Mouse (Mus musculus): Measurements from ENCODE around the gene Mllt1. TPM values are rescaled to one million over a fixed set of nuclear protein-coding genes. Genes with fewer than 3 reads are reported as not detected.

Gene Mllt1
- polyA plus RNA-seq, 1 experiment = 28.5 TPM

- H3K4me2 ChIP-seq (ENCODE audit: low read depth) = no peak overlapping the region
- TF ChIP-seq MYOD1 (IDR thresholded peaks at IDR 0.05; ENCODE audit: control insufficient read depth in 1 of 3, insufficient read length in 2 of 3, low read depth in 2 of 3) (no peak), SRF (IDR thresholded peaks at IDR 0.05; ENCODE audit: control insufficient read depth, insufficient read length, low read depth) (no peak), USF1 (IDR thresholded peaks at IDR 0.05; ENCODE audit: low read depth) (no peak), MAX (IDR thresholded peaks at IDR 0.05; ENCODE audit: low read depth) (no peak), E2F4 (IDR thresholded peaks at IDR 0.05; ENCODE audit: insufficient read depth) (no peak), POLR2AphosphoS2 (IDR thresholded peaks at IDR 0.05; ENCODE audit: insufficient read length, low read depth) (no peak), POLR2A (IDR thresholded peaks at IDR 0.05; ENCODE audit: insufficient read length, low read depth) (no peak), MYOG (IDR thresholded peaks at IDR 0.05; ENCODE audit: control insufficient read depth in 1 of 3, insufficient read depth in 1 of 3, insufficient read length in 2 of 3, low read depth in 2 of 3) (no peak), CEBPB (IDR thresholded peaks at IDR 0.05; ENCODE audit: insufficient read depth, poor library complexity, severe bottlenecking) (no peak), TCF12 (IDR thresholded peaks at IDR 0.05; ENCODE audit: insufficient read depth, poor library complexity, severe bottlenecking) (no peak), REST (IDR thresholded peaks at IDR 0.05; ENCODE audit: insufficient read depth, insufficient read length) (no peak), TCF3 (IDR thresholded peaks at IDR 0.05; ENCODE audit: insufficient read length, low read depth) (no peak)
- H3K4me3 ChIP-seq = no peak overlapping the region
- no peak overlapping the region for H3ac ChIP-seq (ENCODE audit: control insufficient read depth, insufficient read length)
- no peaks in the 10 kb centered on the region for H3K27me3 ChIP-seq (ENCODE audit: control insufficient read depth, insufficient read depth, insufficient read length)
- no peaks in the 10 kb centered on the region for H3K79me2 ChIP-seq (ENCODE audit: control insufficient read depth, insufficient read depth)
- H3K36me3 ChIP-seq (ENCODE audit: control insufficient read depth, insufficient read depth) = peaks cover 3% of the 10 kb centered on the region
These were observed 28.1 kb downstream of the Mllt1 start for GRCm38 (mm10) chr17:56907096-56907495.

- Histone ChIP-seq H3K27me3 (ENCODE audit: control insufficient read depth, insufficient read depth, insufficient read length) (no peaks in the 10 kb centered on the region), H3K36me3 (ENCODE audit: control insufficient read depth, insufficient read depth) (peaks cover 3% of the 10 kb centered on the region), H3ac (ENCODE audit: control insufficient read depth, insufficient read length) (no peak overlapping the region), H3K4me3 (no peak overlapping the region), H3K79me2 (ENCODE audit: control insufficient read depth, insufficient read depth) (no peaks in the 10 kb centered on the region), H3K4me2 (ENCODE audit: low read depth) (no peak overlapping the region)
- no peak for TF ChIP-seq MYOD1 (IDR thresholded peaks at IDR 0.05; ENCODE audit: control insufficient read depth in 1 of 3, insufficient read length in 2 of 3, low read depth in 2 of 3)
- no peak for TF ChIP-seq POLR2A (IDR thresholded peaks at IDR 0.05; ENCODE audit: insufficient read length, low read depth)
- no peak for TF ChIP-seq MYOG (IDR thresholded peaks at IDR 0.05; ENCODE audit: control insufficient read depth in 1 of 3, insufficient read depth in 1 of 3, insufficient read length in 2 of 3, low read depth in 2 of 3)
- no peak for TF ChIP-seq TCF12 (IDR thresholded peaks at IDR 0.05; ENCODE audit: insufficient read depth, poor library complexity, severe bottlenecking)
- TF ChIP-seq MAX (IDR thresholded peaks at IDR 0.05; ENCODE audit: low read depth) = no peak
- TF ChIP-seq SRF (IDR thresholded peaks at IDR 0.05; ENCODE audit: control insufficient read depth, insufficient read length, low read depth) = no peak
These were observed 29.0 kb downstream of the Mllt1 start for GRCm38 (mm10) chr17:56906166-56906565.

GRCm38 (mm10) chr17:56902698-56903097 lies 32.5 kb downstream of the Mllt1 start:
- Histone ChIP-seq H3K4me2 (ENCODE audit: low read depth) (no peak overlapping the region), H3K4me3 (no peak overlapping the region), H3K36me3 (ENCODE audit: control insufficient read depth, insufficient read depth) (no peaks in the 10 kb centered on the region), H3ac (ENCODE audit: control insufficient read depth, insufficient read length) (no peak overlapping the region), H3K27me3 (ENCODE audit: control insufficient read depth, insufficient read depth, insufficient read length) (no peaks in the 10 kb centered on the region), H3K79me2 (ENCODE audit: control insufficient read depth, insufficient read depth) (no peaks in the 10 kb centered on the region)
- TF ChIP-seq MYOG (IDR thresholded peaks at IDR 0.05; ENCODE audit: control insufficient read depth in 1 of 3, insufficient read depth in 1 of 3, insufficient read length in 2 of 3, low read depth in 2 of 3) = no peak

GRCm38 (mm10) chr17:56897630-56898195 lies 37.5 kb downstream of the Mllt1 start:
- H3K4me2 ChIP-seq (ENCODE audit: low read depth) = no peak overlapping the region
- TF ChIP-seq MYOD1 (IDR thresholded peaks at IDR 0.05; ENCODE audit: control insufficient read depth in 1 of 3, insufficient read length in 2 of 3, low read depth in 2 of 3) (peak in 2 of 3 experiments; percentile 55 to 73), TCF3 (IDR thresholded peaks at IDR 0.05; ENCODE audit: insufficient read length, low read depth) (no peak), USF1 (IDR thresholded peaks at IDR 0.05; ENCODE audit: low read depth) (no peak), SRF (IDR thresholded peaks at IDR 0.05; ENCODE audit: control insufficient read depth, insufficient read length, low read depth) (peak; percentile 61), POLR2A (IDR thresholded peaks at IDR 0.05; ENCODE audit: insufficient read length, low read depth) (no peak), E2F4 (IDR thresholded peaks at IDR 0.05; ENCODE audit: insufficient read depth) (no peak), CEBPB (IDR thresholded peaks at IDR 0.05; ENCODE audit: insufficient read depth, poor library complexity, severe bottlenecking) (no peak), REST (IDR thresholded peaks at IDR 0.05; ENCODE audit: insufficient read depth, insufficient read length) (no peak), MYOG (IDR thresholded peaks at IDR 0.05; ENCODE audit: control insufficient read depth in 1 of 3, insufficient read depth in 1 of 3, insufficient read length in 2 of 3, low read depth in 2 of 3) (peak in 2 of 3 experiments; percentile 67 to 68), TCF12 (IDR thresholded peaks at IDR 0.05; ENCODE audit: insufficient read depth, poor library complexity, severe bottlenecking) (no peak), POLR2AphosphoS2 (IDR thresholded peaks at IDR 0.05; ENCODE audit: insufficient read length, low read depth) (no peak), MAX (IDR thresholded peaks at IDR 0.05; ENCODE audit: low read depth) (no peak)
- H3K4me3 ChIP-seq = no peak overlapping the region
- no peaks in the 10 kb centered on the region for H3K79me2 ChIP-seq (ENCODE audit: control insufficient read depth, insufficient read depth)
- no peaks in the 10 kb centered on the region for H3K36me3 ChIP-seq (ENCODE audit: control insufficient read depth, insufficient read depth)
- H3K27me3 ChIP-seq (ENCODE audit: control insufficient read depth, insufficient read depth, insufficient read length) = no peaks in the 10 kb centered on the region
- H3ac ChIP-seq (ENCODE audit: control insufficient read depth, insufficient read length) = no peak overlapping the region

- no peak overlapping the region for H3ac ChIP-seq (ENCODE audit: control insufficient read depth, insufficient read length)
- no peaks in the 10 kb centered on the region for H3K27me3 ChIP-seq (ENCODE audit: control insufficient read depth, insufficient read depth, insufficient read length)
- H3K4me3 ChIP-seq = no peak overlapping the region
- TF ChIP-seq E2F4 (IDR thresholded peaks at IDR 0.05; ENCODE audit: insufficient read depth) (no peak), POLR2AphosphoS2 (IDR thresholded peaks at IDR 0.05; ENCODE audit: insufficient read length, low read depth) (no peak), REST (IDR thresholded peaks at IDR 0.05; ENCODE audit: insufficient read depth, insufficient read length) (no peak), MAX (IDR thresholded peaks at IDR 0.05; ENCODE audit: low read depth) (no peak), MYOD1 (IDR thresholded peaks at IDR 0.05; ENCODE audit: control insufficient read depth in 1 of 3, insufficient read length in 2 of 3, low read depth in 2 of 3) (no peak), TCF3 (IDR thresholded peaks at IDR 0.05; ENCODE audit: insufficient read length, low read depth) (no peak), CEBPB (IDR thresholded peaks at IDR 0.05; ENCODE audit: insufficient read depth, poor library complexity, severe bottlenecking) (no peak), SRF (IDR thresholded peaks at IDR 0.05; ENCODE audit: control insufficient read depth, insufficient read length, low read depth) (no peak), TCF12 (IDR thresholded peaks at IDR 0.05; ENCODE audit: insufficient read depth, poor library complexity, severe bottlenecking) (no peak)
- no peak overlapping the region for H3K4me2 ChIP-seq (ENCODE audit: low read depth)
- no peaks in the 10 kb centered on the region for H3K79me2 ChIP-seq (ENCODE audit: control insufficient read depth, insufficient read depth)
- H3K36me3 ChIP-seq (ENCODE audit: control insufficient read depth, insufficient read depth) = peaks cover 3% of the 10 kb centered on the region
These were observed 38.6 kb downstream of the Mllt1 start for GRCm38 (mm10) chr17:56896513-56897129.
